Mouse (Mus musculus): Measurements from ENCODE around the gene Gadd45g. TPM values are rescaled to one million over a fixed set of nuclear protein-coding genes. Genes with fewer than 3 reads are reported as not detected.

Gene Gadd45g
- total and polyA plus RNA-seq, 3 experiments: 2.5 to 2.9 (median 2.7) TPM

- Histone ChIP-seq H3K79me2 (replicated peaks; ENCODE audit: control insufficient read depth, extremely low read depth, insufficient read depth, poor library complexity, severe bottlenecking) (no peaks in the 10 kb centered on the region), H3K36me3 (replicated peaks in 1 of 2; ENCODE audit: control insufficient read depth in 1 of 2, insufficient read depth in 1 of 2, low read length in 1 of 2) (no peaks in the 10 kb centered on the region), H3K4me2 (ENCODE audit: insufficient read depth, low read depth, poor library complexity, severe bottlenecking) (peak overlapping the region; percentile 94; the same call in 1 of the 2 replicates), H3K9me3 (replicated peaks; ENCODE audit: low read length) (no peaks in the 10 kb centered on the region), H3K9ac (ENCODE audit: insufficient read depth, low read depth) (no peak overlapping the region), H3K27me3 (replicated peaks) (peaks cover 29% of the 10 kb centered on the region), H3K27ac (ENCODE audit: insufficient read depth, low read depth) (no peak overlapping the region), H3K4me1 (ENCODE audit: control insufficient read depth in 1 of 2, insufficient read depth in 2 of 2) (peaks cover 11 to 33% of the 10 kb centered on the region in 2 experiments), H3K4me3 (replicated peaks in 1 of 3; ENCODE audit: low read depth in 2 of 3, low read length in 2 of 3, poor library complexity in 1 of 3) (no peak overlapping the region)
- dilution Hi-C loops (cut with MboI; ENCODE audit: extremely low pct_ligation_motif_present, extremely low pct_unique_long_range_greater_than_20kb, low sequenced_read_pairs): loop anchor here (25.0 kb wide), 1 partner anchor 343 kb away; no protein-coding TSS in a partner anchor
- in situ Hi-C loops (cut with MboI; ENCODE audit: low pct_ligation_motif_present, low pct_unique_long_range_greater_than_20kb, low sequenced_read_pairs): loop anchor here (5.0 to 25.0 kb wide), 6 partner anchors 120 to 1143 kb away; partner anchors contain the start of gene Nfil3
- peak; percentile 63 for DNase-seq (ENCODE audit: extremely low read depth)
- TF ChIP-seq ELF1 (IDR thresholded peaks at IDR 0.05; ENCODE audit: low read depth, low read length) (no peak), ZC3H11A (IDR thresholded peaks at IDR 0.05; ENCODE audit: low read depth, low read length) (peak; percentile 14), MAFK (IDR thresholded peaks at IDR 0.05; ENCODE audit: insufficient replicate concordance, low read length) (no peak), IRF4 (IDR thresholded peaks at IDR 0.05; ENCODE audit: low read depth, low read length) (peak; percentile 19; the same call in 1 of the 2 replicates), CTCF (conservative IDR thresholded peaks at IDR 0.05 in 1 of 2, IDR thresholded peaks at IDR 0.05 in 1 of 2; ENCODE audit: low read depth in 2 of 2, low read length in 2 of 2) (peak; percentile 79 to 84), SMC3 (IDR thresholded peaks at IDR 0.05; ENCODE audit: low read depth, low read length) (peak; percentile 84), RAD21 (IDR thresholded peaks at IDR 0.05; ENCODE audit: low read depth, low read length) (peak; percentile 71)
Measured at GRCm38 (mm10) chr13:51844661-51845060, 1.8 kb upstream of the Gadd45g start.

DNA sequence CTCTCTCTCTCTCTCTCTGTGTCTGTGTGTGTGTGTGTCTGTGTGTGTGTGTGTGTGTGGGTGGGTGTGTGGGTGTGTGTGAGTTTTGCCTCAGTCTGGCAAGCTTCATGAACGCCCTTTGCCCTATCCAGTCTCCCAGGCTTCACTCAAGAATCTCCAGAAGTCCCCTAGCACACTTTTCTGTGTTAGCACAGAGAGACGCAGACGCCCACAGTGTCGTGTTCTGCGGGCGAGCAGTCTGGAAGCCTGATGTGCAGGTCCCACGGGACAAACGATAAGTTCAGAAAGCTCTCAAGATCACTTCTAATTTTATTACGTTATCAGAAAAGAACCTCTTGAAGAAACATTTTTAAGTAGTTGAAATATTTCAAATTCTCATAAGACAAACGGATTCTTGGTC, 1.4 kb upstream of the Gadd45g start:
- no peak overlapping the region for H3K27ac ChIP-seq (ENCODE audit: insufficient read depth, low read depth)
- in situ Hi-C loops (cut with MboI; ENCODE audit: low pct_ligation_motif_present, low pct_unique_long_range_greater_than_20kb, low sequenced_read_pairs) (loop anchor here (5.0 to 25.0 kb wide), 6 partner anchors 120 to 1142 kb away; partner anchors contain the start of gene Nfil3), dilution Hi-C loops (cut with MboI; ENCODE audit: extremely low pct_ligation_motif_present, extremely low pct_unique_long_range_greater_than_20kb, low sequenced_read_pairs) (loop anchor here (25.0 kb wide), 1 partner anchor 342 kb away; no protein-coding TSS in a partner anchor)
- no peak for TF ChIP-seq HCFC1 (IDR thresholded peaks at IDR 0.05; ENCODE audit: low read depth, low read length)
- 0 out of 2 replicates have a peak, but pooled peaks have one; percentile 10 for TF ChIP-seq SIN3A (IDR thresholded peaks at IDR 0.05; ENCODE audit: low read length)
- peak; percentile 35 for DNase-seq (ENCODE audit: extremely low read depth)
- H3K9me3 ChIP-seq (replicated peaks; ENCODE audit: low read length): no peaks in the 10 kb centered on the region
- 0 out of 2 replicates have a peak overlapping the region, but pooled peaks have one; percentile 18 for H3K9ac ChIP-seq (ENCODE audit: insufficient read depth, low read depth)
- H3K27me3 ChIP-seq (replicated peaks): peaks cover 33% of the 10 kb centered on the region
- H3K4me1 ChIP-seq (ENCODE audit: control insufficient read depth in 1 of 2, insufficient read depth in 2 of 2): peaks cover 11 to 33% of the 10 kb centered on the region in 2 experiments
- H3K4me2 ChIP-seq (ENCODE audit: insufficient read depth, low read depth, poor library complexity, severe bottlenecking): peak overlapping the region; percentile 94
- H3K79me2 ChIP-seq (replicated peaks; ENCODE audit: control insufficient read depth, extremely low read depth, insufficient read depth, poor library complexity, severe bottlenecking): no peaks in the 10 kb centered on the region
- H3K36me3 ChIP-seq (replicated peaks in 1 of 2; ENCODE audit: control insufficient read depth in 1 of 2, insufficient read depth in 1 of 2, low read length in 1 of 2): no peaks in the 10 kb centered on the region
- peak overlapping the region in 2 of 3 experiments; percentile 8 to 59 for H3K4me3 ChIP-seq (replicated peaks in 1 of 3; ENCODE audit: low read depth in 2 of 3, low read length in 2 of 3, poor library complexity in 1 of 3)

- Histone ChIP-seq H3K27me3 (replicated peaks) (peaks cover 34% of the 10 kb centered on the region), H3K4me1 (ENCODE audit: control insufficient read depth in 1 of 2, insufficient read depth in 2 of 2) (peaks cover 13 to 39% of the 10 kb centered on the region in 2 experiments), H3K36me3 (replicated peaks in 1 of 2; ENCODE audit: control insufficient read depth in 1 of 2, insufficient read depth in 1 of 2, low read length in 1 of 2) (no peaks in the 10 kb centered on the region), H3K27ac (ENCODE audit: insufficient read depth, low read depth) (peak overlapping the region; percentile 77), H3K4me2 (ENCODE audit: insufficient read depth, low read depth, poor library complexity, severe bottlenecking) (peak overlapping the region; percentile 94), H3K4me3 (replicated peaks in 1 of 3; ENCODE audit: low read depth in 2 of 3, low read length in 2 of 3, poor library complexity in 1 of 3) (peak overlapping the region; percentile 51 to 78 (median 59)), H3K9ac (ENCODE audit: insufficient read depth, low read depth) (peak overlapping the region; percentile 62), H3K79me2 (replicated peaks; ENCODE audit: control insufficient read depth, extremely low read depth, insufficient read depth, poor library complexity, severe bottlenecking) (no peaks in the 10 kb centered on the region), H3K9me3 (replicated peaks; ENCODE audit: low read length) (no peaks in the 10 kb centered on the region)
- peak; percentile 75 for DNase-seq (ENCODE audit: extremely low read depth)
- in situ Hi-C loops (cut with MboI; ENCODE audit: low pct_ligation_motif_present, low pct_unique_long_range_greater_than_20kb, low sequenced_read_pairs): loop anchor here (5.0 to 25.0 kb wide), 6 partner anchors 119 to 1142 kb away; partner anchors contain the start of gene Nfil3
- dilution Hi-C loops (cut with MboI; ENCODE audit: extremely low pct_ligation_motif_present, extremely low pct_unique_long_range_greater_than_20kb, low sequenced_read_pairs): loop anchor here (25.0 kb wide), 1 partner anchor 342 kb away; no protein-coding TSS in a partner anchor
- peak; percentile 37; the same call in 1 of the 2 replicates for TF ChIP-seq ELF1 (IDR thresholded peaks at IDR 0.05; ENCODE audit: low read depth, low read length)
- TF ChIP-seq CHD1 (IDR thresholded peaks at IDR 0.05; ENCODE audit: low read depth, low read length): no peak
- TF ChIP-seq ZC3H11A (IDR thresholded peaks at IDR 0.05; ENCODE audit: low read depth, low read length): no peak; the same call in 1 of the 2 replicates
- TF ChIP-seq MAX (IDR thresholded peaks at IDR 0.05; ENCODE audit: low read length): no peak
- peak; percentile 68 for TF ChIP-seq SMC3 (IDR thresholded peaks at IDR 0.05; ENCODE audit: low read depth, low read length)
- TF ChIP-seq TBP (conservative IDR thresholded peaks at IDR 0.05; ENCODE audit: low read depth, low read length): no peak
- TF ChIP-seq CHD2 (IDR thresholded peaks at IDR 0.05; ENCODE audit: low read length): peak; percentile 49
- peak; percentile 42; the same call in 1 of the 2 replicates for TF ChIP-seq IRF4 (IDR thresholded peaks at IDR 0.05; ENCODE audit: low read depth, low read length)
- peak; percentile 75 for TF ChIP-seq RAD21 (IDR thresholded peaks at IDR 0.05; ENCODE audit: low read depth, low read length)
- TF ChIP-seq BHLHE40 (IDR thresholded peaks at IDR 0.05; ENCODE audit: low read depth, low read length): 0 out of 2 replicates have a peak, but pooled peaks have one; percentile 24
- TF ChIP-seq MEF2A (IDR thresholded peaks at IDR 0.05; ENCODE audit: borderline replicate concordance, low read depth, low read length): peak; percentile 9; the same call in 1 of the 2 replicates
- no peak for TF ChIP-seq EP300 (IDR thresholded peaks at IDR 0.05; ENCODE audit: low read length)
- peak; percentile 47 to 83 for TF ChIP-seq CTCF (conservative IDR thresholded peaks at IDR 0.05 in 1 of 2, IDR thresholded peaks at IDR 0.05 in 1 of 2; ENCODE audit: low read depth in 2 of 2, low read length in 2 of 2)
- no peak for TF ChIP-seq GABPA (IDR thresholded peaks at IDR 0.05; ENCODE audit: insufficient replicate concordance, low read depth, low read length)
Measured at GRCm38 (mm10) chr13:51845591-51846191, 787 bp upstream of the Gadd45g start.
